Mouse (Mus musculus): Measurements from ENCODE around the gene Zfp946.

The Zfp946 gene

GRCm38 (mm10) chr17:22423952-22424617 is at the start of gene Zfp946:
TSS of gene Zfp946 (plus strand) at chr17:22424222.
- in situ Hi-C loops (cut with MboI; ENCODE audit: unreplicated experiment in 2 of 2) = loop anchor here (10.0 to 25.0 kb wide), 6 partner anchors 441 to 1187 kb away; partner anchors contain the start of genes Zfp40 (in 2 of the 2), Vmn1r234 (in 1 of the 2), Zfp213 (in 1 of the 2) and Zfp229 (in 1 of the 2)

GRCm38 (mm10) chr17:22410756-22411155 is 13.3 kb upstream of the Zfp946 start:
- in situ Hi-C loops (cut with MboI; ENCODE audit: unreplicated experiment in 2 of 2) = loop anchor here (5.0 to 25.0 kb wide), 7 partner anchors 58 to 1173 kb away; partner anchors contain the start of genes Vmn1r234 (in 1 of the 2), Zfp213 (in 1 of the 2), Zfp229 (in 1 of the 2) and Zfp40 (in 1 of the 2)

- in situ Hi-C loops (cut with MboI; ENCODE audit: unreplicated experiment in 2 of 2) = loop anchor here (10.0 to 25.0 kb wide), 5 partner anchors 263 to 1180 kb away; partner anchors contain the start of genes Vmn1r234 (in 1 of the 2), Zfp213 (in 1 of the 2), Zfp229 (in 1 of the 2) and Zfp40 (in 1 of the 2)
These were observed 6.5 kb upstream of the Zfp946 start for GRCm38 (mm10) chr17:22417510-22417909.

GRCm38 (mm10) chr17:22424636-22425354 is 773 bp downstream of the Zfp946 start:
- in situ Hi-C loops (cut with MboI; ENCODE audit: unreplicated experiment in 2 of 2) = loop anchor here (10.0 to 25.0 kb wide), 6 partner anchors 440 to 1187 kb away; partner anchors contain the start of genes Zfp40 (in 2 of the 2), Vmn1r234 (in 1 of the 2), Zfp213 (in 1 of the 2) and Zfp229 (in 1 of the 2)

GRCm38 (mm10) chr17:22447684-22448083 is 23.7 kb downstream of the Zfp946 start:
- in situ Hi-C loops (cut with MboI; ENCODE audit: unreplicated experiment in 2 of 2) = no loop called here

GRCm38 (mm10) chr17:22497120-22497519 is 73.1 kb downstream of the Zfp946 start:
- in situ Hi-C loops (cut with MboI; ENCODE audit: unreplicated experiment in 2 of 2) = no loop called here

Measured in v-Abl transformed pro-B cells (cell line).